Mouse (Mus musculus): ENCODE measurements at regions not wholly inside any gene's neighbourhood (a gene's known extent, or its start where the extent isn't known, plus 50 kb on each side); places are given as distances from the start of the nearest gene placed in this dataset.

- H3K27me3 ChIP-seq: no peaks in the 10 kb centered on the region
- H3K4me1 ChIP-seq (replicated peaks): no peaks in the 10 kb centered on the region
- ATAC-seq (ENCODE audit: low read depth): no peak
- no peaks in the 10 kb centered on the region for H3K36me3 ChIP-seq
- no peak overlapping the region for H3K9ac ChIP-seq
- no peak overlapping the region for H3K27ac ChIP-seq
- H3K4me3 ChIP-seq (replicated peaks): no peak overlapping the region
- no peak overlapping the region for H3K4me2 ChIP-seq
- no peaks in the 10 kb centered on the region for H3K9me3 ChIP-seq (replicated peaks)
- no peak for DNase-seq
- WGBS (ENCODE audit: insufficient replicate concordance): 62% methylated on average over 8 of the region's 8 CpGs
Measured at GRCm38 (mm10) chr3:101691937-101692604, 87.6 kb upstream of the Atp1a1 start.

- no peaks in the 10 kb centered on the region for H3K27me3 ChIP-seq
- no peaks in the 10 kb centered on the region for H3K9me3 ChIP-seq (replicated peaks)
- no peak overlapping the region for H3K4me3 ChIP-seq (replicated peaks)
- no peak overlapping the region for H3K4me2 ChIP-seq
- no peak for ATAC-seq (ENCODE audit: low read depth)
- DNase-seq: no peak
- no peaks in the 10 kb centered on the region for H3K4me1 ChIP-seq (replicated peaks)
- H3K27ac ChIP-seq: no peak overlapping the region
- no peak overlapping the region for H3K9ac ChIP-seq
- no peaks in the 10 kb centered on the region for H3K36me3 ChIP-seq
- WGBS (ENCODE audit: insufficient replicate concordance): 70% methylated on average over 2 of the region's 2 CpGs
Measured at GRCm38 (mm10) chr3:101690779-101691178, 86.3 kb upstream of the Atp1a1 start.

GRCm38 (mm10) chr3:101690222-101690621 lies 85.7 kb upstream of the Atp1a1 start:
- H3K4me2 ChIP-seq: no peak overlapping the region
- 60% methylated on average over 6 of the region's 6 CpGs for WGBS (ENCODE audit: insufficient replicate concordance)

GRCm38 (mm10) chr3:101685203-101685602 lies 80.7 kb upstream of the Atp1a1 start:
- Histone ChIP-seq H3K4me1 (replicated peaks) (no peaks in the 10 kb centered on the region), H3K4me2 (no peak overlapping the region), H3K4me3 (replicated peaks) (no peak overlapping the region), H3K27me3 (no peaks in the 10 kb centered on the region), H3K36me3 (no peaks in the 10 kb centered on the region), H3K27ac (no peak overlapping the region), H3K9ac (no peak overlapping the region), H3K9me3 (replicated peaks) (no peaks in the 10 kb centered on the region)
- DNase-seq (no peak), ATAC-seq (ENCODE audit: low read depth) (no peak)
- WGBS (ENCODE audit: insufficient replicate concordance): 32% methylated on average over 7 of the region's 7 CpGs

More at GRCm38 (mm10) chr3:101690222-101690621, 85.7 kb upstream of the Atp1a1 start:
- Histone ChIP-seq H3K4me1 (replicated peaks) (no peaks in the 10 kb centered on the region), H3K27me3 (no peaks in the 10 kb centered on the region), H3K36me3 (no peaks in the 10 kb centered on the region), H3K9me3 (replicated peaks) (no peaks in the 10 kb centered on the region), H3K9ac (no peak overlapping the region), H3K27ac (no peak overlapping the region), H3K4me3 (replicated peaks) (no peak overlapping the region)
- no peak for DNase-seq
- no peak for ATAC-seq (ENCODE audit: low read depth)

- ATAC-seq (ENCODE audit: low read depth): no peak
- Histone ChIP-seq H3K9me3 (replicated peaks) (no peaks in the 10 kb centered on the region), H3K4me2 (no peak overlapping the region), H3K9ac (no peak overlapping the region), H3K4me1 (replicated peaks) (0 out of 2 replicates have a peak, but pooled peaks cover 3% of the 10 kb centered on the region), H3K4me3 (replicated peaks) (no peak overlapping the region), H3K27me3 (no peaks in the 10 kb centered on the region), H3K36me3 (no peaks in the 10 kb centered on the region), H3K27ac (no peak overlapping the region)
- no peak for DNase-seq
- WGBS (ENCODE audit: insufficient replicate concordance): 61% methylated on average over 4 of the region's 4 CpGs
Measured at GRCm38 (mm10) chr3:101672943-101673342, 68.5 kb upstream of the Atp1a1 start.

- Histone ChIP-seq H3K27ac (no peak overlapping the region), H3K27me3 (no peaks in the 10 kb centered on the region), H3K36me3 (no peaks in the 10 kb centered on the region), H3K4me2 (no peak overlapping the region), H3K9me3 (replicated peaks) (no peaks in the 10 kb centered on the region), H3K4me3 (replicated peaks) (no peak overlapping the region), H3K4me1 (replicated peaks) (0 out of 2 replicates have a peak, but pooled peaks cover 3% of the 10 kb centered on the region), H3K9ac (no peak overlapping the region)
- WGBS (ENCODE audit: insufficient replicate concordance): 11% methylated on average over 8 of the region's 8 CpGs
- DNase-seq: no peak
- ATAC-seq (ENCODE audit: low read depth): no peak
Measured at GRCm38 (mm10) chr3:101670561-101671001, 66.1 kb upstream of the Atp1a1 start.

GRCm38 (mm10) chr3:101669743-101670142 lies 65.3 kb upstream of the Atp1a1 start:
- Histone ChIP-seq H3K27me3 (no peaks in the 10 kb centered on the region), H3K4me2 (no peak overlapping the region), H3K9me3 (replicated peaks) (no peaks in the 10 kb centered on the region), H3K36me3 (no peaks in the 10 kb centered on the region), H3K9ac (no peak overlapping the region), H3K27ac (no peak overlapping the region), H3K4me1 (replicated peaks) (0 out of 2 replicates have a peak, but pooled peaks cover 3% of the 10 kb centered on the region), H3K4me3 (replicated peaks) (no peak overlapping the region)
- WGBS (ENCODE audit: insufficient replicate concordance): 49% methylated on average over 3 of the region's 3 CpGs
- ATAC-seq (ENCODE audit: low read depth): no peak
- no peak for DNase-seq

GRCm38 (mm10) chr3:101667767-101668387 lies 63.4 kb upstream of the Atp1a1 start:
- Histone ChIP-seq H3K4me2 (no peak overlapping the region), H3K4me1 (replicated peaks) (0 out of 2 replicates have a peak, but pooled peaks cover 3% of the 10 kb centered on the region), H3K9ac (no peak overlapping the region), H3K4me3 (replicated peaks) (no peak overlapping the region), H3K9me3 (replicated peaks) (no peaks in the 10 kb centered on the region), H3K27ac (no peak overlapping the region), H3K27me3 (no peaks in the 10 kb centered on the region), H3K36me3 (no peaks in the 10 kb centered on the region)
- 68% methylated on average over 10 of the region's 10 CpGs for WGBS (ENCODE audit: insufficient replicate concordance)
- no peak for DNase-seq
- no peak for ATAC-seq (ENCODE audit: low read depth)

- Histone ChIP-seq H3K36me3 (no peaks in the 10 kb centered on the region), H3K9ac (no peak overlapping the region), H3K27me3 (no peaks in the 10 kb centered on the region), H3K4me2 (no peak overlapping the region), H3K27ac (no peak overlapping the region), H3K4me1 (replicated peaks) (0 out of 2 replicates have a peak, but pooled peaks cover 3% of the 10 kb centered on the region), H3K4me3 (replicated peaks) (no peak overlapping the region), H3K9me3 (replicated peaks) (no peaks in the 10 kb centered on the region)
- 72% methylated on average over 4 of the region's 4 CpGs for WGBS (ENCODE audit: insufficient replicate concordance)
- ATAC-seq (ENCODE audit: low read depth) (no peak), DNase-seq (no peak)
Measured at GRCm38 (mm10) chr3:101667186-101667585, 62.7 kb upstream of the Atp1a1 start.

GRCm38 (mm10) chr3:101666583-101666982 lies 62.1 kb upstream of the Atp1a1 start:
- DNase-seq (no peak), ATAC-seq (ENCODE audit: low read depth) (no peak)
- H3K36me3 ChIP-seq: no peaks in the 10 kb centered on the region
- H3K9me3 ChIP-seq (replicated peaks): no peaks in the 10 kb centered on the region
- H3K4me2 ChIP-seq: no peak overlapping the region
- H3K4me1 ChIP-seq (replicated peaks): 0 out of 2 replicates have a peak, but pooled peaks cover 3% of the 10 kb centered on the region
- H3K27me3 ChIP-seq: no peaks in the 10 kb centered on the region
- H3K4me3 ChIP-seq (replicated peaks): no peak overlapping the region
- 66% methylated on average over 8 of the region's 8 CpGs for WGBS (ENCODE audit: insufficient replicate concordance)
- H3K9ac ChIP-seq: no peak overlapping the region
- H3K27ac ChIP-seq: no peak overlapping the region

GRCm38 (mm10) chr3:101661184-101661992 lies 56.9 kb upstream of the Atp1a1 start:
- 50% methylated on average over 9 of the region's 9 CpGs for WGBS (ENCODE audit: insufficient replicate concordance)
- Histone ChIP-seq H3K4me2 (no peak overlapping the region), H3K27ac (no peak overlapping the region), H3K36me3 (no peaks in the 10 kb centered on the region), H3K27me3 (no peaks in the 10 kb centered on the region), H3K9ac (no peak overlapping the region), H3K4me1 (replicated peaks) (no peaks in the 10 kb centered on the region), H3K4me3 (replicated peaks) (no peak overlapping the region), H3K9me3 (replicated peaks) (no peaks in the 10 kb centered on the region)
- no peak for ATAC-seq (ENCODE audit: low read depth)
- no peak for DNase-seq
